Mouse (Mus musculus) R1 (cell line): Measurements from ENCODE around the gene Alox12e.

Experiments
- DNase-seq: peaks from one replicate; pipeline ENCODE4 v3.0.0-alpha.2; 2018; ENCODE audit warnings: low read depth, low spot score

Alox12e gene

GRCm38 (mm10) chr11:70285686-70286085 lies 36.7 kb downstream of the Alox12e start:
- no peak for DNase-seq

GRCm38 (mm10) chr11:70284757-70285156 lies 37.7 kb downstream of the Alox12e start:
- DNase-seq, result no peak

- no peak for DNase-seq
Observed at GRCm38 (mm10) chr11:70283666-70284065, 38.8 kb downstream of the Alox12e start.

- no peak for DNase-seq
Observed at GRCm38 (mm10) chr11:70280441-70280840, 42.0 kb downstream of the Alox12e start.

GRCm38 (mm10) chr11:70278961-70279360 lies 43.5 kb downstream of the Alox12e start:
- DNase-seq, result no peak

GRCm38 (mm10) chr11:70271641-70272040 lies 50.8 kb downstream of the Alox12e start:
- no peak for DNase-seq

GRCm38 (mm10) chr11:70266405-70266804 lies 56.0 kb downstream of the Alox12e start:
- no peak for DNase-seq

GRCm38 (mm10) chr11:70265819-70266218 lies 56.6 kb downstream of the Alox12e start:
- no peak for DNase-seq
